Mouse (Mus musculus): Measurements from ENCODE around the gene Slamf8. TPM values are rescaled to one million over a fixed set of nuclear protein-coding genes. Genes with fewer than 3 reads are reported as not detected.

The Slamf8 gene
- total RNA-seq, 1 experiment, result not detected

GRCm38 (mm10) chr1:172618141-172618540 lies 27.8 kb upstream of the Slamf8 start:
- Histone ChIP-seq H3K4me3 (ENCODE audit: insufficient read depth in 1 of 2, low read depth in 1 of 2, low read length in 2 of 2, poor library complexity in 1 of 2, severe bottlenecking in 1 of 2) (no peak overlapping the region), H3K36me3 (ENCODE audit: control insufficient read depth, insufficient read depth, low read length, poor library complexity, severe bottlenecking) (no peaks in the 10 kb centered on the region), H3K9me3 (ENCODE audit: control insufficient read depth, insufficient read depth, low read depth, low read length) (no peaks in the 10 kb centered on the region), H3K9ac (ENCODE audit: insufficient read depth, low read depth, low read length, poor library complexity, severe bottlenecking) (no peak overlapping the region), H3K4me1 (ENCODE audit: control insufficient read depth in 2 of 2, insufficient read depth in 2 of 2, low read length in 2 of 2, poor library complexity in 1 of 2) (0 out of 4 replicates have a peak, but pooled peaks cover 0 to 1% of the 10 kb centered on the region in 2 experiments), H3K27ac (ENCODE audit: insufficient read depth, low read depth, low read length, poor library complexity, severe bottlenecking) (no peak overlapping the region)
- DNase-seq (ENCODE audit: low read depth, low spot score), result no peak
- TF ChIP-seq HCFC1 (IDR thresholded peaks at IDR 0.05; ENCODE audit: borderline replicate concordance, insufficient read depth, low read length) (no peak), ZNF384 (IDR thresholded peaks at IDR 0.05; ENCODE audit: low read depth, low read length) (no peak), CHD2 (IDR thresholded peaks at IDR 0.05; ENCODE audit: low read depth, low read length) (no peak), MAFK (IDR thresholded peaks at IDR 0.05; ENCODE audit: insufficient read depth, low read depth, low read length) (no peak), ZC3H11A (IDR thresholded peaks at IDR 0.05; ENCODE audit: borderline replicate concordance, low read depth, low read length) (no peak)
- in situ Hi-C loops (cut with MboI; ENCODE audit: low sequenced_read_pairs in 2 of 2, unreplicated experiment in 2 of 2), result no loop called here

- Histone ChIP-seq H3K9me3 (ENCODE audit: control insufficient read depth, insufficient read depth, low read depth, low read length) (no peaks in the 10 kb centered on the region), H3K4me3 (ENCODE audit: insufficient read depth in 1 of 2, low read depth in 1 of 2, low read length in 2 of 2, poor library complexity in 1 of 2, severe bottlenecking in 1 of 2) (no peak overlapping the region), H3K27ac (ENCODE audit: insufficient read depth, low read depth, low read length, poor library complexity, severe bottlenecking) (no peak overlapping the region), H3K4me1 (ENCODE audit: control insufficient read depth in 2 of 2, insufficient read depth in 2 of 2, low read length in 2 of 2, poor library complexity in 1 of 2) (0 out of 4 replicates have a peak, but pooled peaks cover 0 to 1% of the 10 kb centered on the region in 2 experiments), H3K9ac (ENCODE audit: insufficient read depth, low read depth, low read length, poor library complexity, severe bottlenecking) (no peak overlapping the region), H3K36me3 (ENCODE audit: control insufficient read depth, insufficient read depth, low read length, poor library complexity, severe bottlenecking) (no peaks in the 10 kb centered on the region)
- no peak for DNase-seq (ENCODE audit: low read depth, low spot score)
- TF ChIP-seq ZNF384 (IDR thresholded peaks at IDR 0.05; ENCODE audit: low read depth, low read length) (no peak), MAFK (IDR thresholded peaks at IDR 0.05; ENCODE audit: insufficient read depth, low read depth, low read length) (no peak), ZC3H11A (IDR thresholded peaks at IDR 0.05; ENCODE audit: borderline replicate concordance, low read depth, low read length) (no peak), CHD2 (IDR thresholded peaks at IDR 0.05; ENCODE audit: low read depth, low read length) (no peak), HCFC1 (IDR thresholded peaks at IDR 0.05; ENCODE audit: borderline replicate concordance, insufficient read depth, low read length) (no peak)
- in situ Hi-C loops (cut with MboI; ENCODE audit: low sequenced_read_pairs in 2 of 2, unreplicated experiment in 2 of 2), result no loop called here
Observed at GRCm38 (mm10) chr1:172617365-172618076, 27.2 kb upstream of the Slamf8 start.

- Histone ChIP-seq H3K9me3 (ENCODE audit: control insufficient read depth, insufficient read depth, low read depth, low read length) (no peaks in the 10 kb centered on the region), H3K4me1 (ENCODE audit: control insufficient read depth in 2 of 2, insufficient read depth in 2 of 2, low read length in 2 of 2, poor library complexity in 1 of 2) (0 out of 4 replicates have a peak, but pooled peaks cover 0 to 1% of the 10 kb centered on the region in 2 experiments), H3K4me3 (ENCODE audit: insufficient read depth in 1 of 2, low read depth in 1 of 2, low read length in 2 of 2, poor library complexity in 1 of 2, severe bottlenecking in 1 of 2) (no peak overlapping the region), H3K36me3 (ENCODE audit: control insufficient read depth, insufficient read depth, low read length, poor library complexity, severe bottlenecking) (no peaks in the 10 kb centered on the region), H3K9ac (ENCODE audit: insufficient read depth, low read depth, low read length, poor library complexity, severe bottlenecking) (no peak overlapping the region), H3K27ac (ENCODE audit: insufficient read depth, low read depth, low read length, poor library complexity, severe bottlenecking) (no peak overlapping the region)
- no peak for TF ChIP-seq ZC3H11A (IDR thresholded peaks at IDR 0.05; ENCODE audit: borderline replicate concordance, low read depth, low read length)
- DNase-seq (ENCODE audit: low read depth, low spot score), result no peak
- in situ Hi-C loops (cut with MboI; ENCODE audit: low sequenced_read_pairs in 2 of 2, unreplicated experiment in 2 of 2), result no loop called here
Observed at GRCm38 (mm10) chr1:172616537-172617300, 26.4 kb upstream of the Slamf8 start.

- Histone ChIP-seq H3K4me3 (ENCODE audit: insufficient read depth in 1 of 2, low read depth in 1 of 2, low read length in 2 of 2, poor library complexity in 1 of 2, severe bottlenecking in 1 of 2) (no peak overlapping the region), H3K9me3 (ENCODE audit: control insufficient read depth, insufficient read depth, low read depth, low read length) (no peaks in the 10 kb centered on the region), H3K9ac (ENCODE audit: insufficient read depth, low read depth, low read length, poor library complexity, severe bottlenecking) (no peak overlapping the region), H3K36me3 (ENCODE audit: control insufficient read depth, insufficient read depth, low read length, poor library complexity, severe bottlenecking) (no peaks in the 10 kb centered on the region), H3K4me1 (ENCODE audit: control insufficient read depth in 2 of 2, insufficient read depth in 2 of 2, low read length in 2 of 2, poor library complexity in 1 of 2) (0 out of 4 replicates have a peak, but pooled peaks cover 0 to 1% of the 10 kb centered on the region in 2 experiments), H3K27ac (ENCODE audit: insufficient read depth, low read depth, low read length, poor library complexity, severe bottlenecking) (no peak overlapping the region)
- no peak for DNase-seq (ENCODE audit: low read depth, low spot score)
- in situ Hi-C loops (cut with MboI; ENCODE audit: low sequenced_read_pairs in 2 of 2, unreplicated experiment in 2 of 2), result no loop called here
- no peak for TF ChIP-seq CHD2 (IDR thresholded peaks at IDR 0.05; ENCODE audit: low read depth, low read length)
- no peak for TF ChIP-seq ZNF384 (IDR thresholded peaks at IDR 0.05; ENCODE audit: low read depth, low read length)
- TF ChIP-seq ZC3H11A (IDR thresholded peaks at IDR 0.05; ENCODE audit: borderline replicate concordance, low read depth, low read length), result no peak
- no peak for TF ChIP-seq HCFC1 (IDR thresholded peaks at IDR 0.05; ENCODE audit: borderline replicate concordance, insufficient read depth, low read length)
- TF ChIP-seq MAFK (IDR thresholded peaks at IDR 0.05; ENCODE audit: insufficient read depth, low read depth, low read length), result no peak
Observed at GRCm38 (mm10) chr1:172615412-172615811, 25.0 kb upstream of the Slamf8 start.
